Mouse (Mus musculus) heart, adult 2 months (tissue): ENCODE measurements at regions not wholly inside any gene's neighbourhood (a gene's known extent, or its start where the extent isn't known, plus 50 kb on each side); places are given as distances from the start of the nearest gene placed in this dataset.

ENCODE experiments used
- CTCF ChIP-seq: fragments of 200-600 bp; IDR thresholded peaks from 2 replicates; pipeline ENCODE4 v1.8.1; 2022; ENCODE audit warnings: antibody characterized with exemption, mild to moderate bottlenecking, moderate library complexity
- EP300 ChIP-seq: fragments of 200-500 bp; IDR thresholded peaks from 2 replicates; pipeline ENCODE4 v1.6.1; 2011; ENCODE audit warnings: low read depth, low read length, control low read depth; ENCODE audit not compliant: insufficient read depth
- POLR2A ChIP-seq: fragments of 200-500 bp; IDR thresholded peaks from 2 replicates; pipeline ENCODE4 v1.6.1; 2011; ENCODE audit warnings: mild to moderate bottlenecking, low read depth, low read length, control low read depth; ENCODE audit not compliant: insufficient read depth

GRCm38 (mm10) chr13:19888983-19889773, 65.1 kb upstream of the Gpr141 start:
- TF ChIP-seq CTCF (no peak), POLR2A (no peak), EP300 (no peak)
